Mouse (Mus musculus): Measurements from ENCODE around the gene Rspry1. TPM values are rescaled to one million over a fixed set of nuclear protein-coding genes. Genes with fewer than 3 reads are reported as not detected.

Gene Rspry1
- polyA plus RNA-seq, 1 experiment from 2014 or later, result 49.2 TPM

DNA sequence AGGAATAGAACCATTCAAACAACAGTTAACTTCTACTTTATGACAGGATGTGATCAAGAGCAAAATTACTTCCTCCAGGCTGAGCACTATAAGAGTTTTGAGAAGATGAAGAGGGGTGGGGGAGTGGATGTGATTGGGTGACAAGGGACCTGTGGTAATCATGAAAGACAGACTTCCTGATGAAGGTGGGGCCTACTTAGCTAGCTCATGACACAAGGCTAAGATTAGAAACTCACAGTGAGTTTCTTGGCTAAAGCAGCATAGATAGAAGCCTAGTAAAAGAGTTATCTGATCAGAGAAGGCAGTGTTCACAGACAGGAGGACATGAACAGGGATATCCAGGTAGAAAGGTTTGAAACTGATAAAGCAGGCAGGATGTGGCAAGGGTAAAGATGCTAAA lies 32.5 kb downstream of the Rspry1 start:
- H3K27me3 ChIP-seq (ENCODE audit: low read depth, poor library complexity, severe bottlenecking), result no peaks in the 10 kb centered on the region
- H3K36me3 ChIP-seq, result peaks cover 97% of the 10 kb centered on the region
- H3K9me3 ChIP-seq (replicated peaks), result no peaks in the 10 kb centered on the region
- DNase-seq (ENCODE audit: low spot score), result no peak
- no peaks in the 10 kb centered on the region for H3K4me1 ChIP-seq
- no peak overlapping the region for H3K4me3 ChIP-seq
- no peak overlapping the region for H3K27ac ChIP-seq

DNA sequence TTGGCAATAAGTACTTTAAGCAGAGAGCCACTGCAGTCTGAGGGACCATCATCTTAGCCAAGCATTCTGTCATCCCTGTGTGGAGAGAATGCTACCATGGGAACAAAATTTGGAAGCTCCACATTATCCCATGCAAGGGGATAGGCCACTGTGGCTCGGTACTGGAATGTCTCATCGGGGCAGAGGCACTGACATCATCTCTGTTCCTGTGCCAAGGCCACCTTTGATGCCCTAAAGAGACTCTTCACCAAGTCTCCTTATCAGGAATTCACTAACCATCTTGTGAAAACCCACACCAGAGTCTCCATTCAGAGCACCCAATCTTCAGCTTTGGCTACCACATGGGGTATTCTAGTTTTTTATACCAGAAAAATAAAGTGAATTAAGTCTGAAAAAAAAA lies 39.4 kb downstream of the Rspry1 start:
- no peaks in the 10 kb centered on the region for H3K27me3 ChIP-seq (ENCODE audit: low read depth, poor library complexity, severe bottlenecking)
- H3K4me1 ChIP-seq, result no peaks in the 10 kb centered on the region
- 95% methylated on average over 2 of the region's 2 CpGs for WGBS
- H3K27ac ChIP-seq, result no peak overlapping the region
- DNase-seq (ENCODE audit: low spot score), result no peak
- peaks cover 91% of the 10 kb centered on the region for H3K36me3 ChIP-seq
- H3K4me3 ChIP-seq, result no peak overlapping the region
- H3K9me3 ChIP-seq (replicated peaks), result no peaks in the 10 kb centered on the region

DNA sequence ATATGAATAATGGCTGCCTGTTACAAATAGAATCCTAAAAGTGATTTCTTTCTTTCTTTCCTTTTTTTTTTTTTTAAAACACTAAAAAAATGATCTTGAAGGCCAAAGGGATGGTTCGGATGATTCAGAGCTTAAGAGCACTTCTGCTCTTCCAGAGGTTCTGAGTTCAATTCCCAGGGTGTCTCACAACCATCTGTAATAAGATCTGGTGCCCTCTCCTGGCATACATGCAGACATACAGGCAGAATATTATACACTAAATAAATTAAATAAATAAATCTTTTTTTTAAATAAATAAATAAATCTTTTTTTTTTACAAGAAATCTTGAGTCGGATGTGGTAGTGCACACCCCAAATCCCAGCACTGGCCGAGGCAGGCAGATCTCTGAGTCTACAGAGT lies 40.2 kb downstream of the Rspry1 start:
- no peaks in the 10 kb centered on the region for H3K27me3 ChIP-seq (ENCODE audit: low read depth, poor library complexity, severe bottlenecking)
- H3K36me3 ChIP-seq, result peaks cover 91% of the 10 kb centered on the region
- H3K27ac ChIP-seq, result no peak overlapping the region
- no peak for DNase-seq (ENCODE audit: low spot score)
- H3K4me1 ChIP-seq, result no peaks in the 10 kb centered on the region
- H3K4me3 ChIP-seq, result no peak overlapping the region
- WGBS, result 92% methylated on average over 3 of the region's 3 CpGs
- H3K9me3 ChIP-seq (replicated peaks), result no peaks in the 10 kb centered on the region

DNA sequence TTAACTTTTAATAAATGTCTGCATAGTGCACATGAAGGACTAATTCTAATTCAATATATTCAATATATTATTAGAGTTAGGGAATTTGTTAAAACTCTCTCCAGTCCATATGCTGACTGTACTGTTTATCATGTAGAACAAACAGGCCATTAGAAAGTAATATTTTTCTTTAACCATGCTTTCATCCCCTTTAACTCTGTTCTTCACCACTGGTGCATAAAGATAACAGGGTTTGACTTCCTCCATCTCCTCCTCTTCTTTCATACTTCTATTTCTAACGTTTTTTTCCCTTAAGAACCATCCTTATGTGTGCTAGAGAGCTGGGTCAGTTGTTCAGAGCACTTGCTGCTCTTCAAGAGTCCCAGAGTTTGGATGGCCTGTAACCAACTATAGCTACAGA lies 43.5 kb downstream of the Rspry1 start:
- DNase-seq (ENCODE audit: low spot score), result no peak
- H3K27me3 ChIP-seq (ENCODE audit: low read depth, poor library complexity, severe bottlenecking), result no peaks in the 10 kb centered on the region
- H3K4me3 ChIP-seq, result no peak overlapping the region
- no peaks in the 10 kb centered on the region for H3K4me1 ChIP-seq
- no peaks in the 10 kb centered on the region for H3K9me3 ChIP-seq (replicated peaks)
- WGBS, result 70% methylated on average over 1 of the region's 1 CpGs
- H3K27ac ChIP-seq, result no peak overlapping the region
- peaks cover 87% of the 10 kb centered on the region for H3K36me3 ChIP-seq

DNA sequence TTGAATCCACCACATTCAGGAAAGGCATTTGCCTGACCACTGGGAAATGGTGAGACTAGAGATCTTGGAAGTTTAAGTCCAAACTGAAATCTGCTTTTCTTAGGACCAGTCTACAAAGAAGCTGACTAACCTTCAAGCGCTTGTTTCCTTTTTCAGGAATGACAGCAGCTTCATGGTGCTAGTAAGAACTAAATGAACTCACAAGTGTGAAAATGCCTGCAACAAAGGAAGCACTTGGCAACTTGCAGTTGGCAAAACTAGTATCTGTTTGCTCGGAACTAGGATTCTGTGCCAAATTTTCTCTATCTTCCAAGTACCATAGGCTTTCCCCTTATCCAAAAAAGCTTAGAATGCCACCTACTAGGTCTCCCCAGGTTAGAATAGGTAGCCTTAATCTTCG lies 44.4 kb downstream of the Rspry1 start:
- Histone ChIP-seq H3K4me3 (no peak overlapping the region), H3K27me3 (ENCODE audit: low read depth, poor library complexity, severe bottlenecking) (no peaks in the 10 kb centered on the region), H3K27ac (no peak overlapping the region), H3K36me3 (peaks cover 85% of the 10 kb centered on the region), H3K4me1 (no peaks in the 10 kb centered on the region), H3K9me3 (replicated peaks) (no peaks in the 10 kb centered on the region)
- no peak for DNase-seq (ENCODE audit: low spot score)
- WGBS, result 93% methylated on average over 3 of the region's 3 CpGs

DNA sequence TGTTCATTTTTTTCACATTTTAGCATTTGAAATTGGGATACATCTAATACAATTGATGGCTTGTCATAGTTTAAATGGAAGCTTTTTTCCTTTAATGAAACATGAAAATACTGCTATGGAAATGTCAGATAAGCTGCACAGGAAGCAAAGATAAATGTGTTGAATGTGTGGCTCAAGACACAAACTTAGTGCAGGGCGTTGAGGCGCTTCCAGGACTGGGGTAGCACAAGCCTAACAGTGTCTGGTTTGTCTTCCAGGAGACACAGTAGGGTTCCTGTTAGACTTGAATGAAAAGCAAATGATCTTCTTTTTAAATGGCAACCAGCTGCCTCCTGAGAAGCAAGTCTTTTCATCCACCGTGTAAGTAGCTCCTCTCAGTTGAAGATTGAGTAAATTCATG lies 47.8 kb downstream of the Rspry1 start:
- H3K36me3 ChIP-seq, result peaks cover 86% of the 10 kb centered on the region
- no peak overlapping the region for H3K4me3 ChIP-seq
- 83% methylated on average over 3 of the region's 3 CpGs for WGBS
- no peak for DNase-seq (ENCODE audit: low spot score)
- no peak overlapping the region for H3K27ac ChIP-seq
- no peaks in the 10 kb centered on the region for H3K27me3 ChIP-seq (ENCODE audit: low read depth, poor library complexity, severe bottlenecking)
- no peaks in the 10 kb centered on the region for H3K4me1 ChIP-seq
- no peaks in the 10 kb centered on the region for H3K9me3 ChIP-seq (replicated peaks)

DNA sequence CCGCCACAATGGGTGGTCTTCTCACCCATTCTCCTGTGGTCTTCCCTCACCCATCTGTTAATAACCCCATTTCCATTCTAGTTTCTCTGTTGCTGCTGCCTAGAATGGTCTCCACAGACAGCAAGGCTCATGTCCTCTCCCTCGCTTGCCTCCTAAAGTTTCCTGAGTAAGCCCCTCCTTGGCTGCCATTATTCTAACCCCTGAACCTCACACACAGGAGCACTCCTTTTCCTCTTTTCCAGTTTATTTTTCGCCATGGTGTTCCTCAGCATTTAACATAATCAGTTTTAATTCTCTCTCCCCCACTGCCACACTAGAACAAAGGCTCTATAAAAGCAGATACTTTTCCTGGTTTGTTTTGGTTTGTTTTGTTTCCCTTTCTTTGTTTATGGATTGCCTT lies 51.2 kb downstream of the Rspry1 start:
- Histone ChIP-seq H3K27ac (no peak overlapping the region), H3K27me3 (ENCODE audit: low read depth, poor library complexity, severe bottlenecking) (no peaks in the 10 kb centered on the region), H3K4me3 (no peak overlapping the region), H3K9me3 (replicated peaks) (no peaks in the 10 kb centered on the region), H3K4me1 (no peaks in the 10 kb centered on the region), H3K36me3 (peaks cover 89% of the 10 kb centered on the region)
- WGBS, result 92% methylated on average over 3 of the region's 3 CpGs
- no peak for DNase-seq (ENCODE audit: low spot score)

DNA sequence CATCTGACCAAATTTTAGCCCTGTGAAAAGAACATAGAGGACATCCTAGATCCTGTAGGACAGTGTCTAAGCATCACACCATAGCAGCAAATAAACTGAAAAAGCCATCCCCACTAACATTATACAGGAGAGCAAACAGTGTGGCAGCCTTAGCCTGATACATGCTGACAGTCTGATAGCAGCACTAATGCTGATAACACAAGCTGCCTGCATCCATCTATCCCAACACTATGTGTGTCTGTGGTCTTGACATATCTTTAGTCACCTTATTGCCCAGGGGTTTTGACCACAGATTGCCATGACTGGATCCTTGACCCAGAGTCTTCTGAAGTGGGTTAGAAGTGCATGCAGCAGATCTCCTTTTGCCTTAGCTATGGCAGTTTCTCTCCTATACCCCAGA lies 53.3 kb downstream of the Rspry1 start:
- Histone ChIP-seq H3K4me1 (no peaks in the 10 kb centered on the region), H3K27me3 (ENCODE audit: low read depth, poor library complexity, severe bottlenecking) (no peaks in the 10 kb centered on the region), H3K4me3 (no peak overlapping the region), H3K27ac (no peak overlapping the region), H3K36me3 (peaks cover 85% of the 10 kb centered on the region), H3K9me3 (replicated peaks) (no peaks in the 10 kb centered on the region)
- DNase-seq (ENCODE audit: low spot score), result no peak

DNA sequence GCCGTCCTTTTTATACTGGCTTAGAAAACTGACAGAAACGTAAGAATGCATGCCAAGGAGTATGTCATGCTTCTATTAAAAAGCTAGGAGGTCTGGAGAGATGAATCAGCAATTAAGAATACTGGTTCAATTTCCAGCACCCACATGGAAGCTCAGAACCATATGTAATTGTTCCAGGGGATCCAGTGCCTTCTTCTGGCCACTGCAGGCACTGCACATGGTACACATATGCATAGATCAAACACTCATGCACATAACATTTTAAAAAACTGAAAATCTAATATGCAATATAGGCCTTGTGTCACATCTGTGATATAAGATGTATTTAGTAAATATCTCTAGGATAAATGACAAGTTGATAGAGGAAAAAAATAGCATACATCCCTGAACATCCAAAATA lies 56.3 kb downstream of the Rspry1 start:
- 91% methylated on average over 2 of the region's 2 CpGs for WGBS

DNA sequence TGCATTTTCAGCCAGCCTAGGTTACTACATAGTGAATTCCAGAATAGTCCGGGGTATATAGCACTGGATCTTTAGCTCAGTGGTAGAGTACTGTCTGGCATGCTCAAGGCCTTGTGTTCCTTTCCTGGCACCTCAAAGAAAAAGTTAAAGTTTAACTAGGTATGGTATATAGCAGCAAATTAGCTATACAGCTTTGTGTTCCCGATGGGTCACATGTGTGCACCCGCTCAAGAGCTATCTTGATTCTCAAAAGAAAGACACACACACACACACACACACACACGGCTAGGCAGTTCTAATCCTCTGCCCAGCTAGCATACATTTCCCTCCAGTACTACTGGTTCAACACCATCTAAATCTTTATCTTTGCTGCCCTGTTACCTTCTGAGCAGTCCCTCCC lies 58.7 kb downstream of the Rspry1 start:
- DNase-seq (ENCODE audit: low spot score), result no peak
- Histone ChIP-seq H3K36me3 (peaks cover 51% of the 10 kb centered on the region), H3K9me3 (replicated peaks) (no peaks in the 10 kb centered on the region), H3K4me3 (no peak overlapping the region), H3K4me1 (no peaks in the 10 kb centered on the region), H3K27me3 (ENCODE audit: low read depth, poor library complexity, severe bottlenecking) (no peaks in the 10 kb centered on the region), H3K27ac (no peak overlapping the region)
- 92% methylated on average over 4 of the region's 4 CpGs for WGBS

More for the DNA sequence above, 56.3 kb downstream of the Rspry1 start:
- DNase-seq (ENCODE audit: low spot score), result no peak
- Histone ChIP-seq H3K27me3 (ENCODE audit: low read depth, poor library complexity, severe bottlenecking) (no peaks in the 10 kb centered on the region), H3K9me3 (replicated peaks) (no peaks in the 10 kb centered on the region), H3K27ac (no peak overlapping the region), H3K36me3 (peaks cover 72% of the 10 kb centered on the region), H3K4me3 (no peak overlapping the region), H3K4me1 (no peaks in the 10 kb centered on the region)

DNA sequence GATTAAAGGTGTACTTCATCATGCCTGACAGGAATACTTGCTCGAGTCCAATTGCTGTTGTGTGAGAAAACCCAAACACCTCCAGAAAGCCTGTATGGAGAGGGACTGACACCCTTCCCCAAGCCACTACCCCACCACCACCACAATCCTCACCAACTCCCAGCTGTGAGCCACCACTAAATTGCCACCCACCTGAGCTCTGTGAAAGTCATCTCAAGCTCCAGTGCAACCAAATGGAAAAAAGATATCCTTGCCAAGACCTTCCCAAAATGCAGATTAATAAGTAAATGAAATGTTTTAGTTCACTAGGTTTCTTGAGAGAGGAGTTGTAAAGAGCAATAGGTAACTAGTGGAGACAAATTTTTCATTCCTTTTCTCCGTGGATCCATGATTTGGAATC lies 63.0 kb downstream of the Rspry1 start:
- WGBS, result 79% methylated on average over 2 of the region's 2 CpGs
- DNase-seq (ENCODE audit: low spot score), result no peak
- no peaks in the 10 kb centered on the region for H3K27me3 ChIP-seq (ENCODE audit: low read depth, poor library complexity, severe bottlenecking)
- no peak overlapping the region for H3K27ac ChIP-seq
- no peak overlapping the region for H3K4me3 ChIP-seq
- peaks cover 13% of the 10 kb centered on the region for H3K4me1 ChIP-seq
- H3K9me3 ChIP-seq (replicated peaks), result no peaks in the 10 kb centered on the region
- H3K36me3 ChIP-seq, result peaks cover 32% of the 10 kb centered on the region

DNA sequence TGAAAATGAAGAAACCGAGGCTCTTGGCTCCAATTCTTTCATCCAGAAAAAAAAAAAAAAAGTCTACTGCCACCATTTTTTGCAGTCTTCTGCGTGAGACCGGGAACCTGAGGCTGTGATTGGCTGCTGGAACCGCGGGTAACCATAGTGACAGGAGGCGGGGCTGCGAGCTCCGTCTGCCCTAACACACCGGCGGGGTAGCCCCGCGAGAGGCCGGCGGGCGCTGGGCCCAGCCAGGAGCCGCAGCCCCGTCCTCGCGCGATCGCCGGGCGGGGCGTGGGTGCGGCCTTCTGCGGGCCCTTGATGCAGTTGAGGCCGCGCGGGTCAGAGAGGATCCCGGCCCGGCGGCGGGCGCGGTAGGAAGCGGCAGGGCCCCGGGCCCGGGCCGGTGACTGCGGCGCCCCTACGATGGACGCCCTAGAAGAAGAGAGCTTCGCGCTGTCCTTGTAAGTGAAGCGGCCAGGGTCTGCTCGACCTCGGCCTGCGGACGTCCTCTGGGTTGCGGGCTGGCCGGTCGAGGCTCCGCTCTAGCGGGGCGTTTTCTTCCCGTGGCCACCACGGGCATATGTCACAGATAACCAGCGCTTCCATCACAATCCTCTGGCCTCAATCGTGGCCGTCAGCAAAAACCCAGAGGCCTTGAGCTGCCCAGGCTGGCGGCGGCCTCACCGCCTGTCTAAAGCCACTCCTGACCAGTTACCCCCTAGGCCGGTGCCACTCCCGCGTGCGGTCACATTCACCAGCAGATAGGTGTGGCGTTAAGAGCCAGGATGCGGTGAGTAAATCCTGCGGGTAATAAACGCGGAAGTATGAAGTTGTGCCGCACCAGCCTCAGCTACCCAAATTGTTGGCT lies 64.9 kb downstream of the Rspry1 start, which contains the start of gene Arl2bp:
Arl2bp (plus strand) TSS at position 145 of the 853 bp plus-strand sequence.
- DNase-seq (ENCODE audit: low spot score), result peak; percentile 96
- H3K4me1 ChIP-seq, result peaks cover 13% of the 10 kb centered on the region
- under 1% methylated on average over 74 of the region's 74 CpGs for WGBS

DNA sequence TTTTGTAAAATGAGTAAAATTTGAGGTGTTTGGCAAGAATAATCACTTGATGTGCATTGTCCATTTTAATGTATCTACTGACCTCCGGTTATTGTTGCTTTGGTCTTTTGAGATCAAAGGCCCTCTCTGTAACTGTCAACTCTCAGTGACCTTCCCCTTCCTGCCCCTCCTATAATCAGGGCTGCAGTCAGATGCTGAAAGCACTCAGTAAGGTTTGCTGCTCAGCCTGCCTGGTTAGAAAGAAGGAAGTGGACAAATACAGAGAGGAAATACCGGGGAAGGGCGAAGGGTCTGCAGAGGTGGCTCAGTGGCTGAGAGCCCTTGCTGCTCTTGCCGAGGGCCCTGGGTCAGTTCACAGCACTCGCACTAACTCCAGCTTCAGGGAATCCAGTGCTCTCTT lies 72.6 kb downstream of the Rspry1 start:
- H3K27ac ChIP-seq, result no peak overlapping the region
- H3K9me3 ChIP-seq (replicated peaks), result no peaks in the 10 kb centered on the region
- peaks cover 65% of the 10 kb centered on the region for H3K36me3 ChIP-seq
- no peak overlapping the region for H3K4me3 ChIP-seq
- no peaks in the 10 kb centered on the region for H3K4me1 ChIP-seq
- no peaks in the 10 kb centered on the region for H3K27me3 ChIP-seq (ENCODE audit: low read depth, poor library complexity, severe bottlenecking)
- no peak for DNase-seq (ENCODE audit: low spot score)
- WGBS, result 68% methylated on average over 5 of the region's 5 CpGs

More for the DNA sequence above, 64.9 kb downstream of the Rspry1 start, which contains the start of gene Arl2bp:
- H3K27me3 ChIP-seq (ENCODE audit: low read depth, poor library complexity, severe bottlenecking), result no peaks in the 10 kb centered on the region
- peaks cover 37% of the 10 kb centered on the region for H3K36me3 ChIP-seq
- H3K4me3 ChIP-seq, result peak within 1 kb of the TSS; percentile 88
- no peaks in the 10 kb centered on the region for H3K9me3 ChIP-seq (replicated peaks)
- H3K27ac ChIP-seq, result peak within 1 kb of the TSS; percentile 96

DNA sequence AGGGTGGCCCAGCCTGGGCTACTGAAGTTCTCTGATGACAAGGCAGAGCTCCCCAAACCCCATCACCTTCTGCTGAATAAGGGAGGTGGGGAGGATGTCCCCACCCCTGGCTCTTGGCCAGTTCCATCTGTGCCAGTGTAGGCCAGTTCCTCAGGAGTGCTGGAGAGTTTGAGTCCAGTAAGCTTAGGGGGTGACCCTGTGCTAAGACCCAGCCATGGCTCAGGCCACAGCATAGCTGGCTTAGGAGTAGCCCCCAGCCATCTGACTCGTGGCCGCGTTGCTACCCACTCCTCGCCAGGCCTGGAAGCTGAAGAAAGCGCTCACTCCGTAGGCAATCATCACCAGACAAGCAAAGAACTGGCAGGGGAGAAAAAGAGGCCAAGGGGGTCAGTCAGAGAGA lies 74.2 kb downstream of the Rspry1 start:
- H3K27me3 ChIP-seq (ENCODE audit: low read depth, poor library complexity, severe bottlenecking), result no peaks in the 10 kb centered on the region
- no peaks in the 10 kb centered on the region for H3K9me3 ChIP-seq (replicated peaks)
- H3K4me1 ChIP-seq, result no peaks in the 10 kb centered on the region
- 87% methylated on average over 6 of the region's 6 CpGs for WGBS
- H3K27ac ChIP-seq, result no peak overlapping the region
- H3K36me3 ChIP-seq, result peaks cover 50% of the 10 kb centered on the region
- H3K4me3 ChIP-seq, result no peak overlapping the region
- no peak for DNase-seq (ENCODE audit: low spot score)
